Mouse (Mus musculus) neural tube, embryonic 13.5 days (tissue): ENCODE results near the gene Best1. TPM values are rescaled to one million over a fixed set of nuclear protein-coding genes. Genes with fewer than 3 reads are reported as not detected.

Source experiments
- ATAC-seq: fragments of 200-750 bp; cut with Nextera tagmentation; 2 replicates; pipeline ENCODE4 v1.8.0; 2017; ENCODE audit warnings: low read depth, mild to moderate bottlenecking, moderate TSS enrichment, moderate library complexity
- H3K27ac ChIP-seq: fragments of 300-500 bp; sonication (generic); replicated peaks from 2 replicates; pipeline ENCODE4 v1.5.1; 2015; ENCODE audit warnings: moderate library complexity, mild to moderate bottlenecking, inconsistent platforms
- H3K27me3 ChIP-seq: fragments of 300-500 bp; sonication (generic); 2 replicates; pipeline ENCODE4 v1.6.1; 2015; ENCODE audit warnings: mild to moderate bottlenecking, inconsistent platforms
- H3K36me3 ChIP-seq: fragments of 300-500 bp; sonication (generic); 2 replicates; pipeline ENCODE4 v1.6.1; 2015; ENCODE audit warnings: mild to moderate bottlenecking, inconsistent platforms
- H3K4me1 ChIP-seq: fragments of 300-500 bp; sonication (generic); replicated peaks from 2 replicates; pipeline ENCODE4 v1.6.1; 2015; ENCODE audit warnings: inconsistent platforms
- H3K4me2 ChIP-seq: fragments of 300-500 bp; sonication (generic); 2 replicates; pipeline ENCODE4 v1.6.1; 2015; ENCODE audit warnings: inconsistent platforms, mild to moderate bottlenecking, moderate library complexity
- H3K4me3 ChIP-seq: fragments of 300-500 bp; sonication (generic); 2 replicates; pipeline ENCODE4 v1.5.1; 2015; ENCODE audit warnings: mild to moderate bottlenecking, inconsistent platforms
- H3K9ac ChIP-seq: fragments of 300-500 bp; sonication (generic); 2 replicates; pipeline ENCODE4 v1.6.1; 2015; ENCODE audit warnings: moderate library complexity, mild to moderate bottlenecking, inconsistent platforms
- H3K9me3 ChIP-seq: fragments of 300-500 bp; sonication (generic); 2 replicates; pipeline ENCODE4 v1.6.1; 2016; ENCODE audit warnings: inconsistent platforms
- WGBS: fragments of 180-500 bp; shearing (Covaris S2); methylation state at CpG from one replicate; pipeline ENCODE4 v1.1.7; 2015; 5-methylcytosine and 5-hydroxymethylcytosine counted together
- polyA plus RNA-seq: library from polyadenylated mRNA; unstranded; fragments of >200 nt; fragmentation: Nextera tagmentation; extraction: Ambion mirVana; gene quantifications from 2 replicates; pipeline ENCODE4 v1.2.1, GENCODE M21; 2015

The Best1 gene
- 1.0 and 1.5 TPM in 2 replicates for polyA plus RNA-seq

DNA sequence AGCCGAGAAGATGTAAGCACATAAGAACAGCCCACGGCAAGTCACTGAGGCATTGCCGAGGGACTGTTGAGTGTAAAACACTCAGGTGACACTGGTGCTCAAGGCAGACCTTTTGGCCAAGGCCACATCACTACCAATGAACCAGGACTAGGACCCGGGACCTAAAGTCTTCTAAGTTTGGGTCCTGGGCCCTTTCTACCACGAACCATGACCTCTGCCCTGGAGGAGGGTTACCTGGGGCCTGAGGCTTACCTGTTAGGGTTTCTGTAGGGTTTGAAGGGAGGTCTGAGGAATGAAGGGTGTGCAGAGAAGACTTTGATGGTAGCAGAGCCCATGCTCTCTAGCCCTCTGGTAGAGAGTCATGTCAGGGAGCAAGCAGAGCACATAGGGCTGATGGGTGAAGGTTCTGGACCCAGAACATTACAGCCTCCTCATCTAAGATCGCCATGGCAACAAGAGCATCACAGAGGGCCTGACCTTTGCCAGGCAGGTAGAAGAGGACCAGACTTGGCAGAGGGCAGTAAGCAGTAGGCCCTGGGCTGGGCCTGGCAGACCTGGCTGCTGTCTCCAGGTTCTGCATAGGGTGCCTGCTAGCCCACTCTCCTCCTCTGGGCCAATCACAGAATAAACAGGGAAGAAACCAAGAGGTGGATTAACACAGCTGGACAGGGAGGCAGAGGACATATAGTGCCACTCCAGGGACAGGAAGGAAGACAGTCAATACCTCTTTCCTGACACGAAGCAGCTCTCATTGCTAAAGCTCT lies at the start of gene Best1, which contains the start of gene Rab3il1:
Gene Best1, minus strand, starts transcription at position 428 of the 764 bp plus-strand sequence.
Gene Rab3il1, plus strand, starts transcription at position 464 of the 764 bp plus-strand sequence.
- Histone ChIP-seq H3K27ac (no peak within 1 kb of the TSS), H3K36me3 (no peaks in the 10 kb centered on the region), H3K4me2 (no peak within 1 kb of the TSS), H3K4me3 (no peak within 1 kb of the TSS), H3K27me3 (no peaks in the 10 kb centered on the region), H3K4me1 (no peaks in the 10 kb centered on the region), H3K9me3 (no peaks in the 10 kb centered on the region), H3K9ac (no peak within 1 kb of the TSS)
- 83% methylated on average over 7 of the region's 7 CpGs for WGBS
- ATAC-seq: no peak

DNA sequence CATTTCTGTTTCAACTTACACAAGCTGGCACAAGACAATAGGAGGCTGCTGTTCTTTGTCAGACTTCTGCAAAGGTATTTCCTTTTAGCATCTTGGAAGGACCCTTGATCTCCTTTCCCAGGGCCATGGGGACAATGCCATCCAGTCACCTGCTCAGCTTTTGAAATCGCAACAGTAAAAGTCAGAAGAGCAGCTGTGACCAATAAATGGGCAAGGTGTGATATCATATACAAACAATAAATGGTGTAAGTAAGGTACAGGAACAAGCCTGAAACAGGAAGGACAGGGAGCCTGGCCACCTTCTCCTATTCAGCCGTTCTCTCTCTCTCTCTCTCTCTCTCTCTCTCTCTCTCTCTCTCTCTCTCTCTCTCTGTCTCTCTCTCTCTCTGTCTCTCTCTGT lies 49.0 kb upstream of the Best1 start:
- Histone ChIP-seq H3K9me3 (no peaks in the 10 kb centered on the region), H3K4me1 (no peaks in the 10 kb centered on the region), H3K9ac (no peak overlapping the region), H3K36me3 (peaks cover 20% of the 10 kb centered on the region; the same call in 1 of the 2 replicates), H3K27me3 (no peaks in the 10 kb centered on the region), H3K4me2 (no peak overlapping the region), H3K4me3 (no peak overlapping the region), H3K27ac (no peak overlapping the region)
- ATAC-seq: no peak
- WGBS: 85% methylated on average over 2 of the region's 2 CpGs

DNA sequence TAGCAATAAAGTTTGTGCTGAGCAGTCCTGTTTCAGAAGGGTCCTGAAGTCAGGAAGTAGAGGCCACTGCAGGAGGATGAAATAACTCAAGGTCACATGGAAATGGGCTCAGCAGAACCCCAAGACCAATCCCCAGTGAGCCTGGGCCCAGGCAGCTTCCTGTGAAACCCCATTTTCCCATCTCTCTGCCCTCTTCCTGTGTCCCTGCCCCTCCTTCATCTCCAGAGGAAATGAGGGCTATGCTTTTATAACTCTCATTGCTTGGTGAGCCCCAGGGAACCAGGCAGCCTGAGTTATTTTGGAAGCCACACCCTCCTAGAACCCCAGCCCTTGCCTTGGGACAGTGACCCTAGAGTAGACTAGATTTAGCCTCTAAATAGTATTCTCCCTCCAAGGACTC lies 48.1 kb upstream of the Best1 start:
- Histone ChIP-seq H3K9ac (no peak overlapping the region), H3K36me3 (peaks cover 12% of the 10 kb centered on the region; the same call in 1 of the 2 replicates), H3K27ac (no peak overlapping the region), H3K4me3 (no peak overlapping the region), H3K9me3 (no peaks in the 10 kb centered on the region), H3K4me1 (no peaks in the 10 kb centered on the region), H3K27me3 (no peaks in the 10 kb centered on the region), H3K4me2 (no peak overlapping the region)
- no peak for ATAC-seq

DNA sequence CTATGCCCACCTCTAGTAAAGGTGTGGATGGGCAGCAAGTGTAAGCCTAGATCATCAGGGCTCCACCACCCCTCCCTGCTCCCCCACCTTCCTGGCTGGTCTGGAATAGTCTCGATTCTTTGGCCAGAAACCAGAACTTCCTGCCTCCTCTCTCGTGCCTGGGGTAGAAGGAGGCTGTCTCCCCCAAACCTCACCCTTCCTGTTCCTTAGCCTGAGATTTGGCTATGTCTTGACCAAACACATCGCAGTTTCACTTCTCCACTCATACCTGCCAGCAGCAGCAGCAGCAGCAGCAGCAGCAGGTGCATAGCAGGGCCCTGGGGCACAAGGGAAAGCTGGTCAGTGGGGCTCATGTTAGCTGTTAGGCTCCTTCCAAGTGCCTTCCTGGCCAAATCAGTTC lies 45.5 kb upstream of the Best1 start:
- 63% methylated on average over 3 of the region's 3 CpGs for WGBS
- Histone ChIP-seq H3K27me3 (no peaks in the 10 kb centered on the region), H3K4me1 (peaks cover 12% of the 10 kb centered on the region), H3K36me3 (no peaks in the 10 kb centered on the region), H3K4me3 (no peak overlapping the region), H3K9ac (no peak overlapping the region), H3K4me2 (no peak overlapping the region), H3K9me3 (no peaks in the 10 kb centered on the region), H3K27ac (no peak overlapping the region)
- ATAC-seq: no peak

DNA sequence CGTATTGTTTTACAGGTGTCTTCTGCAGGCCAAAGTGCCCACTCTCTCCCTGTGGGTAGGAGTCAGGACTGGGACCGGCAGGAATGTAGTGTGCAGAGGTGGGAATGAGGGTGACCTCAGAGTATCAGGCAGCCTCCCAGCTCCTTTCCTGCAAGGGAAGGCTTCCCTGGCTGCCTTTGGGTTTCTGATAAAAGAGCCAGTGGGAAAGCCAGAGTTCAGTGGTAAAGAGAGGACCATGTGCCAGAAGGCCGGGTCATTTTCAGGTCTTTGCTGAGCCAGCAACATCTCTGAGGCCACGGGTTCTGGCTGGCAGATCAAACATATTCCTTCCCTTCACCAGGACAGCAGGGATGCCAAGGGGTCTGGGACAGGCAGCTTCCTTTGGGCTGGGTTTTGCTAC lies 44.9 kb upstream of the Best1 start:
- no peaks in the 10 kb centered on the region for H3K36me3 ChIP-seq
- no peak overlapping the region for H3K9ac ChIP-seq
- H3K4me1 ChIP-seq: peaks cover 16% of the 10 kb centered on the region
- WGBS: 74% methylated on average over 4 of the region's 4 CpGs
- no peaks in the 10 kb centered on the region for H3K9me3 ChIP-seq
- H3K4me2 ChIP-seq: no peak overlapping the region
- H3K4me3 ChIP-seq: no peak overlapping the region
- no peak overlapping the region for H3K27ac ChIP-seq
- H3K27me3 ChIP-seq: no peaks in the 10 kb centered on the region
- no peak for ATAC-seq

DNA sequence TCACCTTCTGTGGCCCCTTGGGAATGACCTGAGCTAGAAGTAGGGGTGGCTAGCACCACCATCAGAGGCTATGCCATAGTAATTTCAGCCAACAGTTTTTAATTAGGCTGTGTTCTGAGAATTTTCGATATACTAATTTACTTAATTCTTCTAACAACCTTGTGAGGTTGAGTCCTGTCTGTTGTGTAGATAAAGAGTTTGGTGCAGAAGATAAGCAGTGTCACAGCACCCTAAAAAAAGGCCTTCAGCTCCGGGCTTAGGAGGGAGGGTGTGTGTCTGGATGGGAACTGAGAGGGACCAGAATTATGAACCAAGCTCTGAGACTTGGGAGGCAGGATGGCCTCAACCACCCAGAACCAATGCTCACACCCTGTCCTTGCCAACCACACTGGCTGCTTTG lies 44.3 kb upstream of the Best1 start:
- 75% methylated on average over 2 of the region's 2 CpGs for WGBS
- Histone ChIP-seq H3K9ac (no peak overlapping the region), H3K36me3 (no peaks in the 10 kb centered on the region), H3K27me3 (no peaks in the 10 kb centered on the region), H3K27ac (no peak overlapping the region), H3K4me1 (peaks cover 21% of the 10 kb centered on the region), H3K4me3 (no peak overlapping the region), H3K4me2 (no peak overlapping the region), H3K9me3 (no peaks in the 10 kb centered on the region)
- ATAC-seq: no peak

DNA sequence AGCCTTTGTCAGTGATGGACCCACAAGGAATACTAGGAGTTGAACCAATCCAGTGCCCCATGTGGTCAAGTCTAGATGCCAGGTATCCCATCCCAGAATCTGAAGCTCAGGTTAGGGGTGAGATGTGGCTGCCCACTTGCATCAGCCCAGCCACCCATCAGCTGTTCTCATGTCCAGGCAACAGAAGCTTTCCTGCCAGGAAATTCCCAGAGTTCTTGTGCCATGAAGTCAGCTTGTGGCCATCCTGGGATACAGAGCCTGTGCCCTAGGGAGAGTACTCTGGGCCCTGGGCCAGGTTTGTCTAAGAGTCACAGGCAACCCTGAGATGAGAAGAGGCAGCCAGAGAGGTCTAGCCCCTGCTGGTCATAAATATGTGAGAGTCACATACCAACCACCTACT lies 42.2 kb upstream of the Best1 start:
- H3K9me3 ChIP-seq: no peaks in the 10 kb centered on the region
- no peaks in the 10 kb centered on the region; the same call in 1 of the 2 replicates for H3K27me3 ChIP-seq
- no peak overlapping the region for H3K4me3 ChIP-seq
- H3K36me3 ChIP-seq: no peaks in the 10 kb centered on the region
- H3K9ac ChIP-seq: no peak overlapping the region
- peak overlapping the region; percentile 97 for H3K4me2 ChIP-seq
- H3K27ac ChIP-seq: no peak overlapping the region
- H3K4me1 ChIP-seq: peaks cover 28% of the 10 kb centered on the region
- ATAC-seq: no peak

DNA sequence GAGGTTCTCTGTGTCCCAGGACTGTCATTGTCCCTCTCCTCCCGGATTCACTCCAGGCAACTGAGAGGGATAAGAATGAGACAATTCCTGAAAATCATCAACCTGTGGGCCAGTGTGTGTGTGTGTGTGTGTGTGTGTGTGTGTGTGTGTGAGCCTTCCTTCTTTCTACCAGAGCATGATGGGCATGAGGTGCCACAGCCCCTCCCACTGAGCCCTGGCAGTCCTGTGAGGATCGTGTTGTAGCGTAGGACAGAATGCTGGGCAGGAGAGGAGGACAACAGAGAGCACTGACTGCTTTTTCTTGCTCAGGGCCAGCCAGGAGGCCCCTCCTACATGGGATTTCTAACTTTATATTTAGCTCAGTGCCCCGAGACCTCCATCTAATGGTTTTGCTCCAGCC lies 41.4 kb upstream of the Best1 start:
- Histone ChIP-seq H3K9me3 (no peaks in the 10 kb centered on the region), H3K4me1 (peaks cover 30% of the 10 kb centered on the region), H3K27ac (no peak overlapping the region), H3K27me3 (no peaks in the 10 kb centered on the region; the same call in 1 of the 2 replicates), H3K9ac (no peak overlapping the region; the same call in 1 of the 2 replicates), H3K36me3 (no peaks in the 10 kb centered on the region), H3K4me3 (peak overlapping the region; percentile 59), H3K4me2 (peak overlapping the region; percentile 97)
- no peak for ATAC-seq
- WGBS: 82% methylated on average over 4 of the region's 4 CpGs

DNA sequence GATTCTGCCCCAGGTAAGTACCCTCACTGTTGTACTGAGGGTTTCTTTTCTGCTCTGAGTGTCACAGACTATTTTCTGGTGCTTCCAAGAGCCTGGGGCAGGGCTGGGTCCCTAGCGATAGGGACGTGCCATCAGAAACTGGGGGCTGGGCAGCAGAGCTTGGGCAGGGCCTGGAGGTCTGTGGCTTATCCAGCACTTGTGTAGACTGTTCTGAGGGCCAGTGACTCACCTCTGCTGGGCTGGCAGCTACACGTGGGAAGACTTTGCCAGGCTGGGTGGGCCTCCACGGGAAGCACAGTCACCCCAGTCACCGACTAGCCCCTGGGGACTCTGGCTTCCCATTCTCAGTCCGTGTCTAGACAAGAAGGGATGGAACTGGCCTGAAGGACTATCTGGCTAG lies 40.8 kb upstream of the Best1 start:
- Histone ChIP-seq H3K4me2 (peak overlapping the region; percentile 97), H3K27ac (0 out of 2 replicates have a peak overlapping the region, but pooled peaks have one; percentile 42), H3K9ac (peak overlapping the region; percentile 80), H3K4me1 (peaks cover 30% of the 10 kb centered on the region), H3K27me3 (no peaks in the 10 kb centered on the region; the same call in 1 of the 2 replicates), H3K36me3 (no peaks in the 10 kb centered on the region), H3K9me3 (no peaks in the 10 kb centered on the region), H3K4me3 (peak overlapping the region; percentile 59)
- 64% methylated on average over 6 of the region's 6 CpGs for WGBS
- peak; percentile 21; the same call in 1 of the 2 replicates for ATAC-seq

DNA sequence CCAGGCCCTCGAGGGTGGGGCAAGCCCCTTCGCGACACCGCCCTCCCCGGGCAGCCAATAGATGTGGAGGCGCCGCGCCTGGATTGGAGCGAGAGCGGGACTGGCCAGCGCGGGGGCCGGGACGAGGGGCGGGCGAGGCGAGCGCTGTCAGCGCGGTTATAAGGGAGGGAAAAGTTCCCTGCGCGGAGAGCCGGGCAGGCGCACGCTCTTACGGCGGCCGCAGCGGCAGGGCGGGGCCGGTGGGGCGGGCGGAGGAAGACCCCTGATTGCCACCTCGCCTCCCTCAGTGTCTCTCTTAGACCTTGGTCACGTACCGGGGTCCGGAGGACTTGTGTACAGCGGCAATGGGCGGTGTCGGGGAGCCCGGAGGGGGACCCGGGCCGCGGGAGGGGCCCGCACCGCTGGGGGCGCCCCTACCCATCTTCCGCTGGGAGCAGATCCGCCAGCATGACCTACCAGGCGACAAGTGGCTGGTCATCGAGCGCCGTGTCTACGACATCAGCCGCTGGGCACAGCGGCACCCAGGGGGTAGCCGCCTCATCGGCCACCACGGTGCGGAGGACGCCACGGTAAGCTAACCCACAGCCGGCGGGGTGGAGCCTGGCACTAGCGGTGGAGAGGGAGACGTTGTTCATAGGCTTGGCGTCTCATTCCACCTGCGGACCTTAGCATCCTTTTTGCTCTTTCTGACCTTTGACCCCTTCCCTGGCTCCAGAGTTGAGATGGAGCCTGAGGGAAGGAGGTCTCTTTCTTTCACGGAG lies 40.1 kb upstream of the Best1 start, which contains the start of gene Fads3:
Gene Fads3, plus strand, starts transcription at position 182 of the 761 bp plus-strand sequence.
- Histone ChIP-seq H3K36me3 (no peaks in the 10 kb centered on the region), H3K9me3 (no peaks in the 10 kb centered on the region), H3K4me1 (peaks cover 30% of the 10 kb centered on the region), H3K9ac (peak within 1 kb of the TSS; percentile 80), H3K27me3 (no peaks in the 10 kb centered on the region; the same call in 1 of the 2 replicates), H3K4me3 (peak within 1 kb of the TSS; percentile 59), H3K27ac (peak within 1 kb of the TSS; percentile 42; the same call in 1 of the 2 replicates), H3K4me2 (peak within 1 kb of the TSS; percentile 97)
- under 1% methylated on average over 67 of the region's 69 CpGs for WGBS
- ATAC-seq: peak; percentile 91

DNA sequence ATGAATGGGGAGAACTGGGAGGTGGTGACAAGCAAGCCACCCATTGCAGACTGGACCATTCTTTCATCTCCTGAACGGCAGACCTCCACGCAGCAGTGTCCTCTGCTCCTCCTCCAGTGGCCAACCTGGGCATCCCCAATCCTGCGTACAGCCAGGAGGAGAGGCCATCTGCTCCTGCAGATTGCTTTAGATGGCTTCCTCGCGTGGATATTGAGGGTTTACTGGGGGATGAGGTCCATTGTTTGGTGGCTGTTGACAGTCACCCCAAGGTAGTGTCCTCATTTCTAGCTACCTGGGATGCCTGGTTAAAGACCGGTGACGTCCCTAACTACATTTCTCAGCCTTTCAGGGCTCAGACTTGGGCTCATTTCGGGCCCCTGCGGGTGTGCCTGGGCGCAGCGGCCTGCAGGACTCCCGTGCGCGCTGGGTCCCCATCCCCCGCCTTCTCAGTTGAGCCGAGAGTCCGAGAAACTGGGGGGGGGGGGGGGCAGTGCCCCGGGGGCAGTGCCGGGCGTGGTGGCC lies 39.5 kb upstream of the Best1 start:
- peak overlapping the region; percentile 80 for H3K9ac ChIP-seq
- H3K9me3 ChIP-seq: no peaks in the 10 kb centered on the region
- H3K4me1 ChIP-seq: peaks cover 30% of the 10 kb centered on the region
- H3K4me3 ChIP-seq: peak overlapping the region; percentile 59
- H3K4me2 ChIP-seq: peak overlapping the region; percentile 97
- H3K36me3 ChIP-seq: no peaks in the 10 kb centered on the region
- peak; percentile 16; the same call in 1 of the 2 replicates for ATAC-seq
- WGBS: 4% methylated on average over 20 of the region's 20 CpGs
- no peaks in the 10 kb centered on the region; the same call in 1 of the 2 replicates for H3K27me3 ChIP-seq
- 0 out of 2 replicates have a peak overlapping the region, but pooled peaks have one; percentile 0 for H3K27ac ChIP-seq

DNA sequence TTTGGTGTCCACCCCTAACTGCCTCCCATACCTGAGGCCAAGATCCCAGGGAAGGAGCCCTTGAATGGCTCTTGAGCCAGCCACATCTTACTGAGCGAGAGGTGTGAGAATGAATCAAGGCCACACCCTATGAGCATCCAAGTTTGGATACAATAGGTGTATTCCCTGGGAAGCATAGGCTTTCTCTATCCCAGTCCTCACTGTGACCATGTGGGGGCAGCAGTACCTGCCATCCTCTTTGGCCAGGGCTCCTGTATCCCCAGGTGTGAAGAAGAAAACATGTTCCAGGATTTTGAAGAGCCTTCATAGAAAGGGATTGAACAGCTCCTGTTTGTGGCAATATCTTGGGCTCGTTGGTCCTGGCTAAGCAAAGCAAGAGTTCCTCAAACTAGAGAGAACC lies 38.2 kb upstream of the Best1 start:
- Histone ChIP-seq H3K9me3 (no peaks in the 10 kb centered on the region), H3K27ac (no peak overlapping the region), H3K27me3 (no peaks in the 10 kb centered on the region; the same call in 1 of the 2 replicates), H3K36me3 (no peaks in the 10 kb centered on the region), H3K4me1 (peaks cover 30% of the 10 kb centered on the region), H3K9ac (no peak overlapping the region), H3K4me3 (no peak overlapping the region), H3K4me2 (no peak overlapping the region)
- 93% methylated on average over 2 of the region's 2 CpGs for WGBS
- no peak for ATAC-seq
